In genomic region chr13:108066021-108066420, GRCm38 (mm10) we compare ENCODE assay signal across 20 mouse cellular contexts.
"Had no signal": no experiment of that assay in that cellular context is flagged by ENCODE, and none has a peak within 500 bp of the region (broad histone marks: within the 10 kb centered on the region; RNA-seq: fewer than 3 reads in every experiment).

No protein-coding gene starts in this region.

- H3K36me3 ChIP-seq: liver, embryonic 15.5 days; lung, embryonic 15.5 days; midbrain, embryonic 12.5 days; midbrain, embryonic 15.5 days; neural tube, embryonic 12.5 days had no signal

- H3K4me3 ChIP-seq: liver, embryonic 15.5 days; lung, embryonic 15.5 days; megakaryocyte, embryonic 14.5 days; midbrain, embryonic 12.5 days; midbrain, embryonic 15.5 days; neural tube, embryonic 12.5 days had no signal

- H3K27me3 ChIP-seq: liver, embryonic 15.5 days; lung, embryonic 15.5 days; megakaryocyte, embryonic 14.5 days; midbrain, embryonic 15.5 days; neural tube, embryonic 12.5 days had no signal

- DNase-seq: liver, postnatal 0 days; lung, adult 2 months; lung, postnatal 14 days; lung, postnatal 36 days; retina, postnatal 1 day; right cerebral cortex, adult 18-20 months; right cerebral cortex, postnatal 25 days; right cerebral cortex, postnatal 4 days; spleen, adult 18-20 months; thymus, adult 18-20 months; thymus, postnatal 14 days; thymus, postnatal 4 days had no signal

- H3K27ac ChIP-seq: liver, embryonic 15.5 days; lung, embryonic 15.5 days; macrophage; midbrain, embryonic 12.5 days; midbrain, embryonic 15.5 days; neural tube, embryonic 12.5 days had no signal

- H3K4me1 ChIP-seq: liver, embryonic 15.5 days had no signal

- H3K9me3 ChIP-seq: liver, embryonic 15.5 days; lung, embryonic 15.5 days; megakaryocyte, embryonic 14.5 days; midbrain, embryonic 12.5 days; midbrain, embryonic 15.5 days; neural tube, embryonic 12.5 days had no signal

- ATAC-seq: liver, postnatal 0 days; lung, postnatal 0 days; midbrain, embryonic 15.5 days had no signal

- H3K9ac ChIP-seq: liver, embryonic 15.5 days; liver, postnatal 0 days; lung, embryonic 15.5 days; midbrain, embryonic 12.5 days; midbrain, embryonic 15.5 days; neural tube, embryonic 12.5 days had no signal

- H3K4me2 ChIP-seq: liver, embryonic 15.5 days; lung, embryonic 15.5 days; midbrain, embryonic 12.5 days; midbrain, embryonic 15.5 days; neural tube, embryonic 12.5 days had no signal
